Mouse (Mus musculus): ENCODE results near the gene Ankrd33. TPM values are rescaled to one million over a fixed set of nuclear protein-coding genes. Genes with fewer than 3 reads are reported as not detected.

Gene Ankrd33
- polyA plus RNA-seq (2015; fragmentation: Nextera tagmentation; extraction: Ambion mirVana), result not detected in 2 replicates

DNA sequence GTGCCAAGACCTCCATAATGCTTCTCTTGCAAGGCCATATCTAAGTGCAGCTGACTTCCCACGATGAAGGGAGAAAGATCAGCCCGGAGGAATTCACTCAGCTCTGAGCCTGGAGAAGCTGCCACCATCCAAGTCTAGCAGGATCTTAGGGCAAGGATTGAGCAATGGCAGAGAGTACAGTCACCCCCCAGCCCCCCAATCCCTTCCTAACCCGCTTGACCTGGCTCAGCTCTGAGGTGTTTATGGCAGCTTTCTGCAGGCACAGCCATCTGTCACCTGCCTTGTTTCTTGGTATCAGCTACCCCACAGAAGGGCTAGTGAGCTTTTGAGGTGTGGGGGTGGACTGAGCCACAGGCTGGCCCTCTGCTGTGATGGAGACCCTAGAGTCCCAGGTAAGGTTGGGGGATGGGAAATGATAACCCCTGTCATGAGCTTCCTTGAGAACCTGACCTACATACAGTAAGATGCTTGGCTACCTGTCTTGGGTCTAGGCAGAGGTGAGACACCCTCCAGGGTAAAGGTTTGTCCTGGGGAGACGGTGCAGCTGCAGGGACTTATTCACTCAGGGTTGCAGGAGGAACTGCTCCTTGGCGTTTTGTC, at the start of gene Ankrd33:
Gene Ankrd33, plus strand, starts transcription at position 245 of the 600 bp plus-strand sequence.
- 0 out of 2 replicates have a peak, but pooled peaks cover 10% of the 10 kb centered on the region for H3K4me1 ChIP-seq
- ATAC-seq (ENCODE audit: insufficient read depth, low FRiP score, low read depth), result no peak
- no peaks in the 10 kb centered on the region for H3K27me3 ChIP-seq (replicated peaks)
- no peak within 1 kb of the TSS for H3K4me3 ChIP-seq (replicated peaks)
- no peak within 1 kb of the TSS for H3K4me2 ChIP-seq
- WGBS, result 82% methylated on average over 5 of the region's 5 CpGs
- no peak within 1 kb of the TSS for H3K27ac ChIP-seq
- H3K36me3 ChIP-seq, result no peaks in the 10 kb centered on the region
- no peak within 1 kb of the TSS for H3K9ac ChIP-seq
- H3K9me3 ChIP-seq, result no peaks in the 10 kb centered on the region

DNA sequence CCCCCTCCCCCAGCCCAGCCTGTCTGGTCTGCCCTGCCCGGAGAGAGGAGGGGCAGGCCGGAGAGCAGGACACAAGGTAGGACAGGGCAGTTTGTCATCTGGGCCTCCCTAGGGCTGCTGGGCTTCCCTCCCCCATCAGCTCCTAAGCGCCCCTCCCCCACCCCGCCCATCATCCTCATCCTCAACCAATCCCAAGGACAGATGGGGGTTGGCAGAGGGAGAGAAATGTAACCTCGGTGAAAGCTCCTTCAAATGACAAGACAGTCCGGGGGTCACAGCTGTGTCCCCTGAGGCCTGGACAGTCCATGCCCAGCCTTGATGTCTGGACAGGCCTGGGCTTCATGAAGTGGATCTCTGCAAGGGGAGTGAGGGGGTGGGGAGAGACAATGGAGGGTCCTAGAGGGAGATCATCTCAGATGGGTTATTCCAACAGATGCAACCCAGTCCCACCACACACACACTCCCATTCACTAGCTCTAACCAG, 49.1 kb upstream of the Ankrd33 start:
- ATAC-seq (ENCODE audit: insufficient read depth, low FRiP score, low read depth), result no peak
- H3K4me2 ChIP-seq, result 0 out of 2 replicates have a peak overlapping the region, but pooled peaks have one; percentile 2
- 29% methylated on average over 6 of the region's 6 CpGs for WGBS
- H3K27me3 ChIP-seq (replicated peaks), result no peaks in the 10 kb centered on the region
- no peak overlapping the region for H3K9ac ChIP-seq
- H3K4me3 ChIP-seq (replicated peaks), result no peak overlapping the region
- no peaks in the 10 kb centered on the region for H3K9me3 ChIP-seq
- H3K4me1 ChIP-seq, result peaks cover 66% of the 10 kb centered on the region
- H3K36me3 ChIP-seq, result no peaks in the 10 kb centered on the region
- no peak overlapping the region for H3K27ac ChIP-seq

DNA sequence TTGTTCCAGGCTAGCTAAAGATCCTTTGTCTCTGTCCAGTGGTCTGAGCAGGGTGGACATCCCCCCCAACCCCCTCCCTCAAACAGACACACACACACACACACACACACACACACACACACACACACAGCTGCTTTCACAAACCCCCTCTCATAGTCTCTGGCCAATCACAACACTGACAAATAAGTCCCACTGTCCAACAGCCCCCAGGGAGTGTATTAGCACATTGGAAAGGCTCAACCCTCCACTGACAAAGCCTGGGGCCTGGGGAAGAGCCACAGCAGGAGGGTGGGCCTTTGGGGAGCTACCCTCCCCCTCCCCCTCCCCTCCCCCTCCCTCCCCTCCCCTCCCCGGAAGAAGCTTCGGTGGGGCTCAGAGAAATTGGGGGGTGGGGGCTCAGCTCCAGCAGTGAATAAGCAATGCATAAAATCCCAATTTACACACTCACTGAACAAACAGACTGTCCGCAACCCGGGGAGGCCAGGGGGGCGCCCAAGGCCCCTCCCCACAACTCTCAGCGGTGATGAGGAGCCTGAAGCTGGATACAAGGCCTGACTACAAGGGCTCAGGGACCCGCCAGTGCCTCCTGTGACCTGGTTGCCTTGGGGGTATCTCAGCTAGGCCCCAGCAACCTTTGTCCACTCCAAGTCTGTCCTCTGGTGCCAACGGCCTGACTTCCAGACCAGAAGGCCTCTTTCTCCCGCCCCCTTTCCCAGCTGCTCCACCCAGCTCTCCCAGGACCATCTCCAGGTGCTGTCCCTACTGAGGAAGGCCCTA, 48.4 kb upstream of the Ankrd33 start:
- ATAC-seq (ENCODE audit: insufficient read depth, low FRiP score, low read depth), result no peak
- Histone ChIP-seq H3K9ac (no peak overlapping the region), H3K4me1 (peaks cover 69% of the 10 kb centered on the region)

DNA sequence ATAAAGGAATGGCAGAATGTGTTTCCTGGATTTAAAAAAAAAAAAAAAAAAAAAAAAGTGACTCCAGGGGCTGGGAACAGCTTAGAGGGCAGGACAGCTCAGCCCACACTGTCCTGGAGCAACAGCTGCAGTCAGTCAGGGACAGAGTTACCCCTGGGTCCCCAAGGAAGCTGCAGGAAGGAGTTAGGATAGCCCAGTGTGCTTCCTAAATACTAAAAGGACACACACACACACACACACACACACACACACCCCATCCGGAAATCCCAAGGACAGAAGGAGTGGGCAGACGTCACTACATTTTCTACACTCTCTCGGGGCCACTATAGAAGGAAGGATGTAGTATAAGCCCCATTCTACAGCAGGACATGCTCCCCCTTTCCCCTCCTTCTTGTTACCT, 47.5 kb upstream of the Ankrd33 start:
- H3K9me3 ChIP-seq, result no peaks in the 10 kb centered on the region
- no peak for ATAC-seq (ENCODE audit: insufficient read depth, low FRiP score, low read depth)
- H3K36me3 ChIP-seq, result no peaks in the 10 kb centered on the region
- H3K4me2 ChIP-seq, result no peak overlapping the region
- no peaks in the 10 kb centered on the region for H3K27me3 ChIP-seq (replicated peaks)
- no peak overlapping the region for H3K9ac ChIP-seq
- peak overlapping the region; percentile 18; the same call in 1 of the 2 replicates for H3K27ac ChIP-seq
- WGBS, result 30% methylated on average over 3 of the region's 3 CpGs
- H3K4me1 ChIP-seq, result peaks cover 69% of the 10 kb centered on the region
- no peak overlapping the region for H3K4me3 ChIP-seq (replicated peaks)

More for the DNA sequence above, 48.4 kb upstream of the Ankrd33 start:
- Histone ChIP-seq H3K9me3 (no peaks in the 10 kb centered on the region), H3K4me3 (replicated peaks) (no peak overlapping the region), H3K4me2 (no peak overlapping the region), H3K27ac (peak overlapping the region; percentile 40; the same call in 1 of the 2 replicates), H3K36me3 (no peaks in the 10 kb centered on the region), H3K27me3 (replicated peaks) (no peaks in the 10 kb centered on the region)
- WGBS, result 32% methylated on average over 7 of the region's 9 CpGs

DNA sequence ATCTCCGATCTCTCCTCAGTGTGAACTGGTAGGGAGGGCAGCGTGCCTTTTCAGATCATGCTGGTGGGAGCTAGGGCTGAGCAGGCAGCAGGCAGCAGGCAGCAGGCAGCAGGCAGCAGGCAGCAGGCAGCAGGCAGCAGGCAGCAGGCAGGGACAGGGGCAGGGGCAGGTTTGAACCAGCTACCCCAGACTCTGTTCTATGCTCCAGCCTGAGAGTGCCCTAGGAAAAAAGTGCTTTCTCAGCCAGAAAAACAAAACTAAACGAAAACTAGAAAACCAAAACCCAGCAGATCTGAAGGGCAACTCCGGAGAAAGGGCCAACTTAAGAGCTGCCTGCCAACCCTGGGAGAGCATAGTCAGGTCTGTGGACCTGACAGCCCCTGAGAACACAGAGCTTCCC, 46.9 kb upstream of the Ankrd33 start:
- no peaks in the 10 kb centered on the region for H3K9me3 ChIP-seq
- no peak overlapping the region for H3K9ac ChIP-seq
- no peaks in the 10 kb centered on the region for H3K27me3 ChIP-seq (replicated peaks)
- H3K4me2 ChIP-seq, result no peak overlapping the region
- H3K36me3 ChIP-seq, result no peaks in the 10 kb centered on the region
- H3K27ac ChIP-seq, result peak overlapping the region; percentile 18; the same call in 1 of the 2 replicates
- peaks cover 71% of the 10 kb centered on the region for H3K4me1 ChIP-seq
- H3K4me3 ChIP-seq (replicated peaks), result no peak overlapping the region
- WGBS, result 69% methylated on average over 4 of the region's 4 CpGs
- no peak for ATAC-seq (ENCODE audit: insufficient read depth, low FRiP score, low read depth)

DNA sequence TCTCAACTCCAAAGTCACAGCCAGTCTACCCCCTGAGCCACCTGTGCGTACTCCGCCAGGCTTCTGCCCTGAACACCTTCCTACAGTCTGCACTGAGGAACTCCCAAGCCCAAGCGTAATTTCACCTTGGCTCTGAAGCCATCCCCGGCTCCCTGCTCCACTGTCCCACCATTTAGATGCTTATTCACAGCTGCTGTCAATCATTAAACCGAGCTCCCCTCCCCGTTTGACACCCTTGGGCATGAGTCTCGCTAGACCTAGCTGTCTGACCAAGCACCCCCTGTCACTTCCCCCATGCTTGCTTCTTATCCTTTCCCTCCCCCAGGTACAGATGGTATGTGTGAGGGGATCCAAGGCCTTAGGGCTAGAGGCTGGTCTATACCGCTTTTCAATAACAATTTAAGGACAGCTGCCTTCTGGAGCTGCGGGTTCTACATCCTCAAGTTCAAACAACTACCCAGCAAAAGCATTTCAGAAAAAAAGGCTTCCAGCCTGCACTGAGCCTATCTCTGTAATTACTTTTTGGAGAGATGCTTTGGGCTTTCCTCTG, 45.8 kb upstream of the Ankrd33 start:
- H3K27me3 ChIP-seq (replicated peaks), result no peaks in the 10 kb centered on the region
- H3K27ac ChIP-seq, result peak overlapping the region; percentile 83
- ATAC-seq (ENCODE audit: insufficient read depth, low FRiP score, low read depth), result no peak
- peak overlapping the region; percentile 6; the same call in 1 of the 2 replicates for H3K4me2 ChIP-seq
- H3K9ac ChIP-seq, result no peak overlapping the region
- WGBS, result 50% methylated on average over 9 of the region's 9 CpGs
- no peak overlapping the region for H3K4me3 ChIP-seq (replicated peaks)
- H3K36me3 ChIP-seq, result no peaks in the 10 kb centered on the region
- H3K4me1 ChIP-seq, result peaks cover 71% of the 10 kb centered on the region
- no peaks in the 10 kb centered on the region for H3K9me3 ChIP-seq

DNA sequence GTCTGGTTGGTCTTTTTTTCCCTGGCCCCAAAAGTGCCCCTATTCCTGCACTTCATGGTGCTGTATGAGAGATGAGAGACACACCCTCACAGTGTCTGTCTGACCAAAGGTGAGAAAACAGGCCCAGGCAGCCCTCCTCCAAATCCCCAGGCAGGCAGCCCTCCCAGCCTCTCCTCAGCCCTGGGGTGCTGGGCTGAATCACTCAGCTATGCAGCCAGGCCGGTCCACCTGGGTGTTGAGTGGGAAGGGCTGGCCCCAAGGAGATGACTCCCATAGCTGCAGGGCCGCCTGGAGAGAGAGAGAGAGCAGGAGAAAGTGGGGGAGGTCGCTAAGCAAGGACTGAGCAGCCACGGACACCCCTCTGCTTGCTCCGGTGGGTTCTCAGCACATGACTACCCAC, 44.8 kb upstream of the Ankrd33 start:
- Histone ChIP-seq H3K4me1 (peaks cover 66% of the 10 kb centered on the region), H3K9me3 (no peaks in the 10 kb centered on the region), H3K27me3 (replicated peaks) (no peaks in the 10 kb centered on the region), H3K9ac (no peak overlapping the region; the same call in 1 of the 2 replicates), H3K27ac (peak overlapping the region; percentile 83), H3K4me2 (peak overlapping the region; percentile 6; the same call in 1 of the 2 replicates), H3K36me3 (no peaks in the 10 kb centered on the region), H3K4me3 (replicated peaks) (no peak overlapping the region)
- ATAC-seq (ENCODE audit: insufficient read depth, low FRiP score, low read depth), result peak; percentile 67
- 36% methylated on average over 5 of the region's 5 CpGs for WGBS

DNA sequence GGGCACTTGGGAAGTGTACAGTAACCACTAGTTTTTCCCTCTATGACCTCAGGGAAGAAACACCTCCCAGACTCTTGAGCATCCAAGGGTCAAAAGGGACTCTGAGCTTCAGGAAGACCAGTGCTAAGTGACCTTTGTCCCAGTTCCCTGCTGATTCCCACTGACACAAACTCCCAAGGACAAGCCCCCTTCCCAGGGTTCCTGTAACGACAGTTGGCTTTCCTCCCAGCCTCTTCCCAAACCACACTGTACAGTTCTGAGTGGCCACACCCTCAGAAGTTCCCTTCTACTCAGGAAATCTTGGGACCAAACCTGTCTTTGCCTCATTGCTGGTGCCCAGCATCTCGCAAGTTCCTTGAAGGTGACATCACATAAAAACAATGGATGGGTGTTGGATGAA, 42.8 kb upstream of the Ankrd33 start:
- H3K4me1 ChIP-seq, result peaks cover 60% of the 10 kb centered on the region
- no peak overlapping the region for H3K27ac ChIP-seq
- no peak overlapping the region for H3K9ac ChIP-seq
- no peak for ATAC-seq (ENCODE audit: insufficient read depth, low FRiP score, low read depth)
- no peak overlapping the region for H3K4me2 ChIP-seq
- H3K27me3 ChIP-seq (replicated peaks), result no peaks in the 10 kb centered on the region
- no peaks in the 10 kb centered on the region for H3K36me3 ChIP-seq
- WGBS, result 59% methylated on average over 2 of the region's 2 CpGs
- no peak overlapping the region for H3K4me3 ChIP-seq (replicated peaks)
- no peaks in the 10 kb centered on the region for H3K9me3 ChIP-seq

DNA sequence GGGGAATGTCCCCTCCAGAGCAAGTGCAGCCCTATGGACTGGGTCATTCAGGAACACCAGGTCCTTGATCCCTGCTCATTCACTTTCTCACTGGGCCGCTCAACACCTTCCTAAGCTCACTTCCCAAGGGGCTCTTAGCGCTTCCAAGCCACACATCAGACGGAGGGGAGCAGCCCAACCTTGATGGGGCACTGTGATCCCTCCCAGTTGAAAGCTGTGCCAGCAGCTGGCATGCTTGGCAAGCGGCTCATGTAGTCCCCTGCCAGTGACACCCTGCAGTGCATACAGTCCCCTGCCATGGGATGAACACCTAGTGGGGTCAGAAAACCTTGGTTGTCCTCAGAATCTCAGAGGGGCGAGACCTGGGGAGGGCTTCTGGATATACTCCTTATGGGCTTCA, 41.5 kb upstream of the Ankrd33 start:
- ATAC-seq (ENCODE audit: insufficient read depth, low FRiP score, low read depth), result no peak
- H3K27ac ChIP-seq, result no peak overlapping the region
- no peaks in the 10 kb centered on the region for H3K27me3 ChIP-seq (replicated peaks)
- WGBS, result 79% methylated on average over 5 of the region's 5 CpGs
- H3K4me2 ChIP-seq, result no peak overlapping the region
- peaks cover 53% of the 10 kb centered on the region for H3K4me1 ChIP-seq
- H3K4me3 ChIP-seq (replicated peaks), result no peak overlapping the region
- no peak overlapping the region for H3K9ac ChIP-seq
- no peaks in the 10 kb centered on the region for H3K36me3 ChIP-seq
- no peaks in the 10 kb centered on the region for H3K9me3 ChIP-seq

DNA sequence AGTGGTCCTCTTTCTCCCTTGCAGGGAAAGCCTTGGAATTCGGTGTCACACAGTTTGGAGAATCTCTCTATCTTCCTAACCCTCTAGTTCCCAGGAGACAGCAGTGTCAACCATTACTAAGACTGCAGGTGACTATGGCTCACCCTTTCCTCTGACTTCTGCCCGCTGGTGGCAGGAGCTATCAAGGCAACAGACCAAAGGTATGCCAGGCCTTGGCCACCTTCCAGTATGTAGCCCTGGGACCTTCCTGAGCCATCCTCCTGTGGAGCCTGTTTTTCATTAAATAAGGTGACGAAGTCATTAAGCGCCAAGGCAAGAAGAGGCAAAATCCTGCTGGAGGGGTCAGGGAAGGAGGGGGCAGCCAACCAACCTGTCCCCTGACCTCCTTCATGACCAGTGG, 40.4 kb upstream of the Ankrd33 start:
- 78% methylated on average over 4 of the region's 4 CpGs for WGBS
- Histone ChIP-seq H3K9ac (no peak overlapping the region), H3K27me3 (replicated peaks) (no peaks in the 10 kb centered on the region), H3K4me2 (no peak overlapping the region), H3K4me3 (replicated peaks) (no peak overlapping the region), H3K4me1 (peaks cover 47% of the 10 kb centered on the region), H3K9me3 (no peaks in the 10 kb centered on the region), H3K36me3 (no peaks in the 10 kb centered on the region), H3K27ac (no peak overlapping the region)
- no peak for ATAC-seq (ENCODE audit: insufficient read depth, low FRiP score, low read depth)

DNA sequence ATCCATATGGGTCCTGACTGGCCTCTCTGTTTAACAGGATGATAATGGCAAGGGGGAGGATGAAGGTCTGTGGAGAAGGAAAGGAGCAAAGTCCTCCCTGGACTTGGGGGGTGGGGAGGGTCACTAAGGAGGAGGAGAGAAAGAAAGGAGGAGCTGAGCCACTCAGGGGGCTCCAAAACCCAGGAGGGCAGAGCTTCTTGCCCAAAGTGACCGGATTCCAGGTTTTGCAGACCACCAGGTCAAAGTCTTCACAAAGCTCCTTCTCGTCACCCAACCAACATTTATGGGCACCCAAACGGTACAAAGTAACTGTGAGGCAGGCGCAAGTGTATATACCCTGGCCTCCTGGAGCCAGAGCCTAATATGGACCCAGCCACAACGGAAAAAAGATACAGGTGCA, 39.9 kb upstream of the Ankrd33 start:
- WGBS, result 59% methylated on average over 5 of the region's 5 CpGs
- Histone ChIP-seq H3K4me2 (peak overlapping the region; percentile 83), H3K9ac (no peak overlapping the region)

More for the DNA sequence above, 39.9 kb upstream of the Ankrd33 start:
- H3K9me3 ChIP-seq, result no peaks in the 10 kb centered on the region
- H3K27ac ChIP-seq, result no peak overlapping the region
- no peak for ATAC-seq (ENCODE audit: insufficient read depth, low FRiP score, low read depth)
- peak overlapping the region; percentile 6; the same call in 1 of the 2 replicates for H3K4me3 ChIP-seq (replicated peaks)
- no peaks in the 10 kb centered on the region for H3K36me3 ChIP-seq
- no peaks in the 10 kb centered on the region for H3K27me3 ChIP-seq (replicated peaks)
- peaks cover 42% of the 10 kb centered on the region for H3K4me1 ChIP-seq
